Mouse (Mus musculus): ENCODE results near the gene Zdhhc13. TPM values are rescaled to one million over a fixed set of nuclear protein-coding genes. Genes with fewer than 3 reads are reported as not detected.

Gene Zdhhc13
- total RNA-seq, 2 experiments from 2014 or later, result 35.8 to 50.2 TPM

DNA sequence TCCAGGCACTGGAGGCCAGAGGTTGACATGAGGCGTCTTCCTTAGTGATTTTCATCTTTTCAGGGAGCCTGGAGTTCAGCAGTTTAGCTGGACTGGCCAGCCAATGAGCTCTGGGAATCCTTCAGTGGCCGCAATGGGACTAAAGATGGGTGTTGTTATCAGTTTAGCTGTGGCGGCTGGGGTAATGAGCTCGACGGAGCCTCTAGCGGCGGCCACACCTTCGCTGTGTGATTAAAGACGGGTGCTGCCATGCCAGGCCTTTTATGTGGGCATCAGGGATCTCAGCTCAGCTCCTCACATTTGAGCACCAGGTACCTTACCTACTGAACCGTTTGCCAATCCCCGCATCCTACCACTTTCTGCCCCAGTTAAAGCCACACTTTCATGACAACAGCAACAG lies 82.5 kb downstream of the Zdhhc13 start:
- no peak for ATAC-seq (replicated peaks; ENCODE audit: poor library complexity, severe bottlenecking)

DNA sequence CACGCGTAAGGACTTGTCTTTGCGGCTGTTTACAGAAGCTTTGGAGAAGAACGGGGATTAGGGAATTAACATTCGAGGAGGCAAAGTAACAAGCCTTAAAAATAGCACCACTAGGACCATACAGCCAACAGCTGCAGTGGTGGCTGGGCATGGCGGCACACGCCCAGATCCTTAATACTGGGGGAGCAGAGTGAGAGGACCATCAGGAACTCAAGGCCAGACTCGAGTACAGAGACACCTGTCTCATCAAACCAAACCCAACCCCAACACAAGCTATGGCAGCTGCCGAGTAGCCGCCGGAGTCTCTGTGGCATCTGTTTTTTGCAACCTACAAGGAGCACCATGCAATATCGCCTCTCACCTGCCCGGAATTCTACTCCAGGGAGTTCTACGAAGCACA lies 86.3 kb downstream of the Zdhhc13 start:
- no peak for ATAC-seq (replicated peaks; ENCODE audit: poor library complexity, severe bottlenecking)

DNA sequence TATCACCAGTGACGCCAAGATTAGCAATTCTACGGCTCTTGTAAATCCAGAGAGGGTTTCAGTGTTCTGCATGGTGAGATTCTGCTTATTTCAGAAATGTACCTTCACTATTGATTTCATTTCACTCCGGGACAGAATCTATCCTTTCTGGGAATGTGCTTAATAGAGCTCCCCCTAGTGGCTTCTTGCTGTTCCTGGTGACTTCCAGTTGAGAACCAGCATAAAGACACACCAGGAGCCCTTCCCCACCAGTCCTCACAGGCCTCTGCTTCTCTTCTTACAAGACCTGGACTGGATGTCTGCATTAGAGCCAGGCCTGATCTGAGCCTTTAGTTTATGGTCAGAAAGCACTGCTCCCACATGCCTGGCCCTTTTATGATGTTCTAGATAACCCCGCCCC lies 87.7 kb downstream of the Zdhhc13 start:
- peak; percentile 25 for ATAC-seq (replicated peaks; ENCODE audit: poor library complexity, severe bottlenecking)

Other genes with a start within 250 kb of the Zdhhc13 start
- gene Mrgprb2, start 230.9 kb upstream of the Zdhhc13 start, total RNA-seq (2014; fragmentation: Nextera tagmentation), result not detected in 2 replicates
- gene Mrgprb2, start 230.9 kb upstream of the Zdhhc13 start, total RNA-seq (2017), result not detected in 2 replicates
- not detected in 2 replicates for gene Mrgprb3, start 145.2 kb upstream of the Zdhhc13 start, total RNA-seq (2014; fragmentation: Nextera tagmentation)
- gene Mrgprb3, start 145.2 kb upstream of the Zdhhc13 start, total RNA-seq (2017), result not detected in 2 replicates
- gene Csrp3, start 59.0 kb downstream of the Zdhhc13 start, total RNA-seq (2014; fragmentation: Nextera tagmentation), result 5.2 and 9.5 TPM in 2 replicates
- gene Csrp3, start 59.0 kb downstream of the Zdhhc13 start, total RNA-seq (2017), result 6.3 and 7.1 TPM in 2 replicates
- gene E2f8, start 92.6 kb downstream of the Zdhhc13 start, total RNA-seq (2014; fragmentation: Nextera tagmentation), result 92.7 and 99.0 TPM in 2 replicates
- 29.6 and 41.6 TPM in 2 replicates for gene E2f8, start 92.6 kb downstream of the Zdhhc13 start, total RNA-seq (2017)
- 31.9 and 38.7 TPM in 2 replicates for gene Nav2, start 119.7 kb downstream of the Zdhhc13 start, total RNA-seq (2014; fragmentation: Nextera tagmentation)
- gene Nav2, start 119.7 kb downstream of the Zdhhc13 start, total RNA-seq (2017), result 18.2 and 26.1 TPM in 2 replicates